Mouse (Mus musculus) liver, embryonic 16.5 days (tissue): Measurements from ENCODE around the gene Metap1. TPM values are rescaled to one million over a fixed set of nuclear protein-coding genes. Genes with fewer than 3 reads are reported as not detected.

Experiments used
- ATAC-seq: fragments of 200-750 bp; cut with Nextera tagmentation; 2 replicates; pipeline ENCODE4 v1.8.0; 2017; ENCODE audit warnings: low read depth, mild to moderate bottlenecking, moderate number of reproducible peaks, moderate library complexity
- H3K27ac ChIP-seq: fragments of 300-500 bp; sonication (generic); 2 replicates; pipeline ENCODE4 v1.5.1; 2014; ENCODE audit warnings: mild to moderate bottlenecking, low read length
- H3K27me3 ChIP-seq: fragments of 300-500 bp; sonication (generic); 2 replicates; pipeline ENCODE4 v1.6.1; 2014; ENCODE audit warnings: low read depth, low read length, mixed read lengths; ENCODE audit not compliant: control insufficient read depth, insufficient read depth
- H3K36me3 ChIP-seq: fragments of 300-500 bp; sonication (generic); 2 replicates; pipeline ENCODE4 v1.6.1; 2014; ENCODE audit warnings: mild to moderate bottlenecking; ENCODE audit not compliant: control insufficient read depth, insufficient read depth
- H3K4me1 ChIP-seq: fragments of 300-500 bp; sonication (generic); 2 replicates; pipeline ENCODE4 v1.6.1; 2014; ENCODE audit warnings: low read depth, low read length, mixed read lengths; ENCODE audit not compliant: control insufficient read depth
- H3K4me2 ChIP-seq: fragments of 300-500 bp; sonication (generic); 2 replicates; pipeline ENCODE4 v1.6.1; 2014; ENCODE audit warnings: low read depth, low read length, mixed read lengths
- H3K4me3 ChIP-seq: fragments of 300-500 bp; sonication (generic); 2 replicates; pipeline ENCODE4 v1.5.1; 2014; ENCODE audit warnings: low read depth, mild to moderate bottlenecking, low read length
- H3K9ac ChIP-seq: fragments of 300-500 bp; sonication (generic); 2 replicates; pipeline ENCODE4 v1.6.1; 2014; ENCODE audit warnings: low read depth, low read length
- H3K9me3 ChIP-seq: fragments of 300-500 bp; sonication (generic); replicated peaks from 2 replicates; pipeline ENCODE4 v1.6.1; 2016; ENCODE audit warnings: low read length; ENCODE audit not compliant: control insufficient read depth
- WGBS: fragments of 180-500 bp; shearing (Covaris S2); extraction: QIAGEN DNeasy Blood & Tissue Kit; methylation state at CpG from one replicate; pipeline ENCODE4 v1.1.7; 2014; ENCODE audit not compliant: insufficient replicate concordance; 5-methylcytosine and 5-hydroxymethylcytosine counted together
- polyA plus RNA-seq: library from polyadenylated mRNA; unstranded; fragments of >200 nt; fragmentation: Nextera tagmentation; extraction: Ambion mirVana; gene quantifications from 2 replicates; pipeline ENCODE4 v1.2.1, GENCODE M21; 2015

The Metap1 gene
- polyA plus RNA-seq, 1 experiment from 2014 or later, result 19.0 TPM

GRCm38 (mm10) chr3:138442612-138443464, 46.5 kb downstream of the Metap1 start, which contains the start of gene Adh5:
Gene Adh5 (plus strand): TSS chr3:138443093.
- peak within 1 kb of the TSS; percentile 87 for H3K9ac ChIP-seq
- peak within 1 kb of the TSS; percentile 94 for H3K27ac ChIP-seq
- under 1% methylated on average over 85 of the region's 86 CpGs for WGBS
- peaks cover 8% of the 10 kb centered on the region; the same call in 1 of the 2 replicates for H3K36me3 ChIP-seq
- peak; percentile 99 for ATAC-seq
- H3K4me2 ChIP-seq, result peak within 1 kb of the TSS; percentile 97
- peaks cover 7% of the 10 kb centered on the region for H3K4me1 ChIP-seq
- H3K27me3 ChIP-seq, result no peaks in the 10 kb centered on the region
- peak within 1 kb of the TSS; percentile 88 for H3K4me3 ChIP-seq
- H3K9me3 ChIP-seq, result no peaks in the 10 kb centered on the region

DNA sequence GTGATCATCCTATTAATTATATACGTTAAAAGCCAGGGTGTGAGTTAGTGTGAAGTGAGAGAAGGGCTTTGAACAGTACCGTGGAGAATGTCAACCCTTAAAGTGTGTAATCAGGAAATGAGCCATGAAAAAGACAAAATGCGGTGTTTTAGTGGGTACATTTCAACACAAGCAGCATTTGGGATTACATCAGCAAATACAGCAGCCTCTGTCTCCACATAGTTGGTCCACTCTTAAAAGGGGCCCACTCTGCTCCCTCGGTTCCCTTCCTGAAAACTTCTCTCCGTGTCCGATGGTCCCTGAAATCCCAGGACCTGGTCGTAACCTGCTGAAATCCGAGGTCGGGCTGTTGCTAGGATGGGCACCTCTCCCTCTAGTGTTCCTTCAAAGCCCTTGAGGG, 47.1 kb downstream of the Metap1 start:
- Histone ChIP-seq H3K4me3 (peak overlapping the region; percentile 88), H3K27me3 (no peaks in the 10 kb centered on the region), H3K27ac (peak overlapping the region; percentile 68), H3K9ac (peak overlapping the region; percentile 87), H3K4me1 (peaks cover 7% of the 10 kb centered on the region), H3K36me3 (peaks cover 8% of the 10 kb centered on the region; the same call in 1 of the 2 replicates), H3K9me3 (no peaks in the 10 kb centered on the region), H3K4me2 (peak overlapping the region; percentile 97)
- 2% methylated on average over 9 of the region's 9 CpGs for WGBS
- ATAC-seq, result no peak

GRCm38 (mm10) chr3:138438716-138439115, 50.6 kb downstream of the Metap1 start:
- Histone ChIP-seq H3K27ac (no peak overlapping the region), H3K27me3 (no peaks in the 10 kb centered on the region), H3K4me1 (peaks cover 5% of the 10 kb centered on the region), H3K4me2 (no peak overlapping the region), H3K9ac (no peak overlapping the region), H3K4me3 (no peak overlapping the region), H3K9me3 (no peaks in the 10 kb centered on the region), H3K36me3 (no peaks in the 10 kb centered on the region)
- ATAC-seq, result no peak
- WGBS, result 74% methylated on average over 3 of the region's 3 CpGs

GRCm38 (mm10) chr3:138431835-138432234, 57.5 kb downstream of the Metap1 start:
- Histone ChIP-seq H3K27ac (no peak overlapping the region), H3K4me1 (no peaks in the 10 kb centered on the region), H3K9me3 (no peaks in the 10 kb centered on the region), H3K4me2 (no peak overlapping the region), H3K9ac (no peak overlapping the region), H3K36me3 (no peaks in the 10 kb centered on the region), H3K4me3 (no peak overlapping the region), H3K27me3 (no peaks in the 10 kb centered on the region)
- 54% methylated on average over 2 of the region's 2 CpGs for WGBS
- ATAC-seq, result no peak

GRCm38 (mm10) chr3:138430360-138430976, 58.8 kb downstream of the Metap1 start:
- no peaks in the 10 kb centered on the region for H3K4me1 ChIP-seq
- ATAC-seq, result no peak
- no peaks in the 10 kb centered on the region for H3K27me3 ChIP-seq
- H3K4me3 ChIP-seq, result no peak overlapping the region
- no peaks in the 10 kb centered on the region for H3K36me3 ChIP-seq
- no peak overlapping the region for H3K4me2 ChIP-seq
- H3K27ac ChIP-seq, result no peak overlapping the region
- H3K9ac ChIP-seq, result no peak overlapping the region
- WGBS, result 65% methylated on average over 6 of the region's 6 CpGs
- H3K9me3 ChIP-seq, result no peaks in the 10 kb centered on the region

GRCm38 (mm10) chr3:138424247-138424646, 65.1 kb downstream of the Metap1 start:
- H3K9ac ChIP-seq, result no peak overlapping the region
- no peaks in the 10 kb centered on the region for H3K27me3 ChIP-seq
- H3K4me1 ChIP-seq, result no peaks in the 10 kb centered on the region
- no peak overlapping the region for H3K27ac ChIP-seq
- no peaks in the 10 kb centered on the region for H3K9me3 ChIP-seq
- H3K4me3 ChIP-seq, result no peak overlapping the region
- no peaks in the 10 kb centered on the region for H3K36me3 ChIP-seq
- no peak overlapping the region for H3K4me2 ChIP-seq
- no peak for ATAC-seq
- 46% methylated on average over 4 of the region's 4 CpGs for WGBS

DNA sequence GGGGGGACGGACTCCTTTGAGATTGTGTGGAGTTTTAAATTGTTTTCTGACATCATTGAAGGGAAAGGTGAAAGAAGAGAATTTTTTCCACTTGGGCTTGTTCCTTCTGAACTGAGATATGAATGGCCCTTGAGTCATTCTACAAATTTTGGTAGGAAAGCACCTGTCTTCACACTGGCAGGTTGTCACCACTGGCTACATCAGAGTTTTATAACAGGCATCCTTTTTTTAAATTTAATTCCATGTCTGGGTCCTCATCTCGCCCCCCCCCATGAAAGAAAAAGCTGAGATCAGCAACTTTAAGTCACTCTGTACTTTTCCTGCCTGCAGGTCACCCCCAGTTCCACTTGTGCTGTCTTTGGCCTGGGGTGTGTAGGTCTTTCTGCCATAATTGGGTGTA, 65.7 kb downstream of the Metap1 start:
- H3K36me3 ChIP-seq, result no peaks in the 10 kb centered on the region
- no peak overlapping the region for H3K4me3 ChIP-seq
- H3K4me1 ChIP-seq, result no peaks in the 10 kb centered on the region
- no peak overlapping the region for H3K4me2 ChIP-seq
- no peaks in the 10 kb centered on the region for H3K27me3 ChIP-seq
- ATAC-seq, result no peak
- no peaks in the 10 kb centered on the region for H3K9me3 ChIP-seq
- no peak overlapping the region for H3K9ac ChIP-seq
- 39% methylated on average over 2 of the region's 2 CpGs for WGBS
- H3K27ac ChIP-seq, result no peak overlapping the region

DNA sequence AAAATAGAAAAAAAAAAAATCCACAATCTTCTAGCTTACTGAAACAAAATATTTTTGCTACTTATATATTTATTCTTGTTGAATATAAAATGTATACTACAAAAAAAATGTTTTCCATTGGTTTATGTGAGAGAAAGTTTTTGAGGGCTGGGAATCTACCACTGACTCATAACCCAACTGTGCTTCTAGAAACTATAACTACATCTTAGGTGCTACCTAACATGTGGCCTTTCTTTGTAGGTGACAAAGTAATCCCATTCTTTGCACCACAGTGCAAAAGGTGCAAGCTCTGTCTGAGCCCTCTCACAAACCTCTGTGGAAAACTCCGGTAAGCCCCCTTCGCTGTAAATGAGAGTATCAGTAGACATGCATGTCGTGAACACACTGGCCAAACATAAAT, 68.9 kb downstream of the Metap1 start:
- no peak overlapping the region for H3K4me3 ChIP-seq
- H3K27ac ChIP-seq, result no peak overlapping the region
- no peaks in the 10 kb centered on the region for H3K9me3 ChIP-seq
- H3K4me2 ChIP-seq, result no peak overlapping the region
- WGBS, result 78% methylated on average over 3 of the region's 3 CpGs
- ATAC-seq, result no peak
- no peaks in the 10 kb centered on the region for H3K27me3 ChIP-seq
- no peak overlapping the region for H3K9ac ChIP-seq
- no peaks in the 10 kb centered on the region for H3K4me1 ChIP-seq
- H3K36me3 ChIP-seq, result no peaks in the 10 kb centered on the region

DNA sequence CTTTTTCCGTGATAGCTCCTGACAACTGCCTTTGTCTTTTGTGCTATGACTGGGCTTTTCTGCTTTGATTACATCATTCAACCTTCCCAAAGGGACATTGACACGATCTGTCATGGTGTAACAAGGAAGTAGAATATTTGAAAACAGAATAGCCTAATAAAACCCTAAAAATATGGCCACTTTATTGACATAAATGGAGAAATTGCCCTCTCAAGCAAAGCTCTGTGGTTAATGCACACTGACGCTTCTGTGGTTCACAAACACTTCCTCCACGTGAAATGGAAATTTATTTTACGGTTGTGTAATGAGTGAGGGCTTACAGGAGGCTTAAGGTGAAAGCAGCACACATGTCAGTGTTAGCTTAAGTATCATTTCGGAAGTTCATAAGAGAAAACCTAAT, 69.9 kb downstream of the Metap1 start:
- Histone ChIP-seq H3K4me2 (no peak overlapping the region), H3K9me3 (no peaks in the 10 kb centered on the region), H3K27me3 (no peaks in the 10 kb centered on the region), H3K4me3 (no peak overlapping the region), H3K9ac (no peak overlapping the region), H3K27ac (no peak overlapping the region), H3K4me1 (no peaks in the 10 kb centered on the region), H3K36me3 (no peaks in the 10 kb centered on the region)
- ATAC-seq, result no peak
- 38% methylated on average over 6 of the region's 6 CpGs for WGBS
